Mouse (Mus musculus): ENCODE data around the gene Gm2042.
"Not testable (repeated sequence)": the region's sequence is repeated elsewhere in the genome, so short reads cannot be mapped to it uniquely, and the experiment has no call there.

Gene Gm2042

DNA sequence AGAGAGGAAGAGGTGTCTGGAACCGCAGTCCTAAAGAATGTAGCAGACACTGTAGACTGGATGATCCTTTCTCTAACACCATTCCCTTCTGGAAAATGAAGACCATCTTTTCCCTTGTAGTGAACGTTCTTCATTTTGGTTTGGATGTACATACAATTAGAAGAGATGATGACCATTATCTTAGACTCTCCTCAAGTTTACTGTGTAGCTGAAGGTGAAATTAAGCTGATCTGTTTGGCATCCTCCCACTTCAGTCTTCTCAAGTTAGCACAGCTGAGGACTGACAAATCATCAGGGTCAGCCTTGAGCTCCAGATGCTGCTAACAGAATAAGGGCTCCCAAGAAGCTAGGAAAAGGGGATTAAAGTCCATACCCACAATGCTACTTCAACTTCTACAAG is at the start of gene Gm2042:
TSS of gene Gm2042 (plus strand) at position 301 of the 400 bp plus-strand sequence.
- DNase-seq (ENCODE audit: low spot score): not testable (repeated sequence)

DNA sequence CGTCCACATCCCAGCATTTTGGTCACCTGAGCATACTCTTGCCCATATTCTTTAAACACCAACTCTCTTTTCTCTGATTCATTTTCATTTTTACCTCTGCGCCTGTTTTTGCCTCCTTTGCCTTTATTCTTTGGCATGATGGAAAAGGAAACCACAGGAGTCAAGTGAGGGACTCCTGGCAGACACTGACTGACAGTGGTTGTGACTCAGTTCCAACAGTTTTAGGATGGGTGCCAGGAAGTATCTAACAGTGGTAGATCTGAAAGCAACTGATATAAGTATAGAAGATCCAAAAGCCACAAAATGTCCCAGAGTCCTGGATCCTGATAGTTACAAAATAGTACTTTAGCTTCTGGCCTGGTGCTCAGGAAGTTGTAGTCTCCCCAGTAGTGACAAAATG is 34.2 kb upstream of the Gm2042 start, which contains the start of gene Gm2035:
TSS of gene Gm2035 (minus strand) at position 137 of the 400 bp plus-strand sequence.
- DNase-seq (ENCODE audit: low spot score): not testable (repeated sequence)

DNA sequence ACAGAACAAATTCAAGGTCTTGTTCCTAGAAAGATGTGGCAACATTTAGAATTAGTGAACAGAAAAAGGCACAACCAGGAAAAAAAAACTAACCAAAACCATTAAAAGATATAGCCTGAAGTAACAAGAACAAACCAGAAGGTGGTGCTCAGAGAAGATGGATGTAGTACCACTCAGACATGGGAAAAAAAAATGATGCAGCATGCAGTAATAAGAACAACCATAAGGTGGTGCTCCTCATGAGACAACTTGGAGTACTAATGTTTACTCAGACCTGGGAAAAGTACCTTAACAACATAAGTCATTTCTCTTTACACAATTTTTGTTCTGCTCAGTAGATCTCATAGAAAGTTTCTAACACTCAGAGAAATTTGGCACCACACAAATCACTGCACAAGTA is 30.1 kb downstream of the Gm2042 start:
- DNase-seq (ENCODE audit: low spot score): not testable (repeated sequence)

DNA sequence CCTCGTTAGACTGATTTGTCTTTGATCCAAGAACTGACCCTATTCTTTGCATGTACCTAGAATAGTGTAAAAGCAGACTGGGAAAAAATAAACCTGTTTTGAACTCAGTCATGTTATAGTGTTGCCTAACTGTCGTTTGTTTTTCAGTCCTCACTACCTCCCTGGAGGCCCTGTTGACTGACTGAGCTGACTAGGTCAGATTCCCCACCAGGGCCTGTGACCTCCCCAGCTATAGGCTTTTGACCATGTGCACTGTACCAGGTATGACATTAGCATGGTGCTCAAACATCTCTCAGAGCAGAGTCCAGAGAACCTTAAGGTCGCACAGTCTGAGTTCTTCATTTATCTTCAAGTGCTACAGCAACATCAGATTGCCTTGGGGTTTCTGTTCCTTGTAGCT is 50.2 kb downstream of the Gm2042 start:
- not testable (repeated sequence) for DNase-seq (ENCODE audit: low spot score)
